Mouse (Mus musculus): ENCODE results near the gene Tpm1. TPM values are rescaled to one million over a fixed set of nuclear protein-coding genes. Genes with fewer than 3 reads are reported as not detected.

The Tpm1 gene
- polyA plus RNA-seq, 1 experiment from 2014 or later, result 695 TPM

DNA sequence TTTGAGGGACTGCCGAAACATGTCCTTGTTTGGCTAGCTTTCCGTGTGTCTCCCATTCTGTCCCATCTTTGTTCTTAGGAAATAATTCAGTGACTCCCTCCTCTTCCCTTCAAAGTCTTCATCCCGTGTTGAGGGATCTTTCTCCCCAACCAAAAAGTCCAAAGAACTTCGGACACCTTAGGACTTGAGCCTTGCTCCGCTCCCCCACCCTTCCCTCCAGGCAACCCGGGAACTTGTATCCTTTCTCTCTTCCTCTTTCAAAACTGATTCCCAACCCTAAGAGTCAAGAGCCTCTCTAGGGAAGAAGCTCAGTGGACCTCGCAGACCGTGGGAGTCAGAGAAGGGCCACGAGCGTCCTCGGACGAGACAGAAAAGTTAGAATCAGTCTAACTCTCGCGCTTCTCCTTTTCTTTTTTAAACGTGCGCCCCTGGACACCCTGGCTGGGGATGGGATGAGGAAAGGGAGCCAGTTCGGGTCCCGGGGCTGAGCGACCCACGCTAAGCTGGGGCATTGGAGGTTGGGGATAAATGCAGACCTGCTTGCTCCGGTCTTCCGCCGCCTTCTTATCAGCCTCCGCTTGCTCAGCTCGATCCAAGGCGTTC, 622 bp downstream of the Tpm1 start:
- TF ChIP-seq EP300 (IDR thresholded peaks at IDR 0.05) (no peak), CTCF (IDR thresholded peaks at IDR 0.05) (no peak)
- Histone ChIP-seq H3K36me3 (ENCODE audit: insufficient read depth, low read length) (no peaks in the 10 kb centered on the region), H3K4me2 (replicated peaks; ENCODE audit: low read depth, low read length) (peak overlapping the region; percentile 88), H3K27ac (ENCODE audit: low read length) (peak overlapping the region; percentile 89), H3K9me3 (ENCODE audit: low read length) (no peaks in the 10 kb centered on the region), H3K9ac (replicated peaks; ENCODE audit: low read depth) (peak overlapping the region; percentile 69), H3K4me3 (ENCODE audit: low read depth, low read length) (peak overlapping the region; percentile 66), H3K27me3 (replicated peaks; ENCODE audit: insufficient read depth, low read length) (no peaks in the 10 kb centered on the region), H3K4me1 (ENCODE audit: insufficient read depth, low read depth, low read length) (peaks cover 8% of the 10 kb centered on the region; the same call in 1 of the 2 replicates)
- DNase-seq (ENCODE audit: low spot score) (peak; percentile 49), ATAC-seq (no peak)
- WGBS, result under 1% methylated on average over 26 of the region's 26 CpGs

DNA sequence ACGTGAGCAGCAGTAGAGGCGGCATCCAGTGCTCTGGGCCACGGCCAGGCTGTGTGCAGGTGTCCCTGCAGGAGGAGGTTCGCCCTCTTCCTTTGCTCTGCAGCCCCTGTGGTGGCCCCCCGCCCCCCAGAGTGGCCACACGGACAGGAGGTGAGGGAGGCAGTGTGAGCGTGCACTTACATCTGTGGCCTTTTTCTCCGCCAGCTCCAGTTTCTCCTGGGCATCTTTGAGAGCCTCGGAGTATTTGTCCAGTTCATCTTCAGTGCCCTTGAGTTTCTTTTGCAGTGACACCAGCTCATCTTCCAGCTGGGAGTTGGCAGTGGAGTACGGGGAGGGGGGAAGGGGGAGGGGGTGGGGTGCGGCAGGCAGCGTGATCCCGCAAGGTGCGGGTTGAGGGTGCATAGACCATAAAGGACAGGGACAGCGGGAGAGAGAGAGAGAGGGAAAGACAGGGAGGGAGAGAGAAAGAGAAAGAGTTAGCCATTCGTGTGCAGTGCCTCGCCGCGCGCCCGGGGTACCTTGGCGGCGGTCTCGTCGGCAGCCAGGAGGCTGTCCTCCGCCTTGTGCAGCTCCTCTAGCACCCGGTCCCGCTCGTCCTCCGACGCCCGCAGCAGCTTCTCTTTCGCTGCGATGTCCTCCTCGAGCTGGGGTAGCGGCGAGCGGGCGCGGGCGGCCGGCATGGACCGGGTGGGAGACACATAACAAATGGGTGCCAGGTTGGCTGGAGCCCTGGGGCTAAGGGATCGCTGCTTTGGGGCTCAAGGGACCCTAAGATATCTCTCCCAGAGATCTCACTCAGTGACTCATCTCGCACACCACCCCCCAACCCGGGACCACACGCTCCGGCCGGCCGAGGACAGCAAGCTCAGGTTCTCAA, 1.4 kb downstream of the Tpm1 start:
- no peaks in the 10 kb centered on the region for H3K27me3 ChIP-seq (replicated peaks; ENCODE audit: insufficient read depth, low read length)
- H3K9me3 ChIP-seq (ENCODE audit: low read length), result no peaks in the 10 kb centered on the region
- H3K9ac ChIP-seq (replicated peaks; ENCODE audit: low read depth), result peak overlapping the region; percentile 69
- H3K4me3 ChIP-seq (ENCODE audit: low read depth, low read length), result peak overlapping the region; percentile 66
- peak overlapping the region; percentile 89 for H3K27ac ChIP-seq (ENCODE audit: low read length)
- no peaks in the 10 kb centered on the region for H3K36me3 ChIP-seq (ENCODE audit: insufficient read depth, low read length)
- ATAC-seq (no peak), DNase-seq (ENCODE audit: low spot score) (peak; percentile 23)
- WGBS, result 1% methylated on average over 45 of the region's 50 CpGs
- TF ChIP-seq EP300 (IDR thresholded peaks at IDR 0.05) (no peak), CTCF (IDR thresholded peaks at IDR 0.05) (0 out of 2 replicates have a peak, but pooled peaks have one; percentile 2)
- H3K4me1 ChIP-seq (ENCODE audit: insufficient read depth, low read depth, low read length), result peaks cover 8% of the 10 kb centered on the region; the same call in 1 of the 2 replicates
- peak overlapping the region; percentile 88 for H3K4me2 ChIP-seq (replicated peaks; ENCODE audit: low read depth, low read length)

GRCm38 (mm10) chr9:67046881-67047605, 2.2 kb downstream of the Tpm1 start:
- ATAC-seq, result no peak

DNA sequence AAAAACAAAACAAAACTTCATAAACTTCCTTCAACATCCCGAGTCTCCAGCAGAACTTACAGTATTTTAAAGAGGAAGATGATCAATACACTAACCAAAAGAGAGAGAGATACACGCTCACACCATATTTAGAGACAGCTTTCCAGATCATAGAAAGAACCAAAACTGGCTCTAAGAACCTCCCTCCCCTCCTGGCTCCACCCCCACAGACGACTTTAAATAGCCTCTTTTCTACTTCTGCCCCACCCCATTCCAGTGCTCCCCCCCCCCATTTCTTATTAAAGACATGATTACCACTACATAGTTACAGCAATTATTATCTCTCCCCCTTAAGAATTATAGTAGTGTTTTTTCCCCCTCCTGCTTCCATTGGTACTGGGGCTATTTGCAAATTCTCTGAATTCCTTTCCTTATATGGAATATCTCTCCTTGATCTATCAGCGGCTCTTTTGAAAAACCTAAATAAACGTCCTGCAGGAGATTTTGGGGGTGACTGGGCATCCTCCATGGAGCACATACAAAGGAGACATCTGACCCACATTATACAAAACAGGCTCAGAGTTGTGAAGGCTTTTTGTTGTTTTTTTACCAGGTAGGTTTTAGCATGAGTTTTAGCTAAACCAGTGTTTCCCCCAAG, 3.1 kb downstream of the Tpm1 start:
- WGBS, result 14% methylated on average over 5 of the region's 5 CpGs
- H3K9ac ChIP-seq (replicated peaks; ENCODE audit: low read depth), result no peak overlapping the region

More at GRCm38 (mm10) chr9:67046881-67047605, 2.2 kb downstream of the Tpm1 start:
- peak; percentile 64 for DNase-seq (ENCODE audit: low spot score)
- H3K4me2 ChIP-seq (replicated peaks; ENCODE audit: low read depth, low read length), result peak overlapping the region; percentile 88
- no peaks in the 10 kb centered on the region for H3K27me3 ChIP-seq (replicated peaks; ENCODE audit: insufficient read depth, low read length)
- H3K27ac ChIP-seq (ENCODE audit: low read length), result peak overlapping the region; percentile 89; the same call in 1 of the 2 replicates
- WGBS, result 9% methylated on average over 15 of the region's 15 CpGs
- peak overlapping the region; percentile 66 for H3K4me3 ChIP-seq (ENCODE audit: low read depth, low read length)
- H3K9me3 ChIP-seq (ENCODE audit: low read length), result no peaks in the 10 kb centered on the region
- peaks cover 8% of the 10 kb centered on the region; the same call in 1 of the 2 replicates for H3K4me1 ChIP-seq (ENCODE audit: insufficient read depth, low read depth, low read length)
- no peaks in the 10 kb centered on the region for H3K36me3 ChIP-seq (ENCODE audit: insufficient read depth, low read length)
- H3K9ac ChIP-seq (replicated peaks; ENCODE audit: low read depth), result peak overlapping the region; percentile 69
- TF ChIP-seq CTCF (IDR thresholded peaks at IDR 0.05) (peak; percentile 58), EP300 (IDR thresholded peaks at IDR 0.05) (no peak)

DNA sequence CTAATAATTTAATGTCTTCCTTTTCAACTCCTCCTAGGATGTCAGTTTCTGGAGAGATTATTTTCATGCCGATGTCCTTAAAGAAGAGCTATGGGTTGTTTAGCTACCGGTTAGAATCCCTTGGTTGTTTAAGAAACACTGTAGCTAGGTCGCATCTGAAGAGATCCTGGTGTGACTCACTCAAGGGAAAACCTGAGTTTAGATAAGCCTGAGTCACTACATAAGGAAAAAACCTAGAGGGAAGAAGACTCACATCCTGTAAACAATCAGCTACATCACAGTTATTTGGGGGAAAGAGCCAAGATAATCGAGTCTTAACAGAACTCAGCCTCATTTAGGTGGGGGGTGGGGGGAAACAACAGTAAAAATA, 3.9 kb downstream of the Tpm1 start:
- DNase-seq (ENCODE audit: low spot score) (peak; percentile 19), ATAC-seq (no peak)
- 0 out of 2 replicates have a peak overlapping the region, but pooled peaks have one; percentile 0 for H3K4me2 ChIP-seq (replicated peaks; ENCODE audit: low read depth, low read length)
- no peak overlapping the region for H3K9ac ChIP-seq (replicated peaks; ENCODE audit: low read depth)
- H3K27ac ChIP-seq (ENCODE audit: low read length), result no peak overlapping the region
- H3K27me3 ChIP-seq (replicated peaks; ENCODE audit: insufficient read depth, low read length), result no peaks in the 10 kb centered on the region
- no peak overlapping the region for H3K4me3 ChIP-seq (ENCODE audit: low read depth, low read length)
- TF ChIP-seq EP300 (IDR thresholded peaks at IDR 0.05) (no peak), CTCF (IDR thresholded peaks at IDR 0.05) (no peak)
- H3K9me3 ChIP-seq (ENCODE audit: low read length), result no peaks in the 10 kb centered on the region
- WGBS, result 17% methylated on average over 4 of the region's 4 CpGs
- peaks cover 25% of the 10 kb centered on the region; the same call in 1 of the 2 replicates for H3K4me1 ChIP-seq (ENCODE audit: insufficient read depth, low read depth, low read length)
- H3K36me3 ChIP-seq (ENCODE audit: insufficient read depth, low read length), result no peaks in the 10 kb centered on the region

More for the DNA sequence above, 3.1 kb downstream of the Tpm1 start:
- H3K4me1 ChIP-seq (ENCODE audit: insufficient read depth, low read depth, low read length), result peaks cover 17% of the 10 kb centered on the region; the same call in 1 of the 2 replicates
- peak overlapping the region; percentile 88 for H3K4me2 ChIP-seq (replicated peaks; ENCODE audit: low read depth, low read length)
- ATAC-seq, result no peak
- H3K27ac ChIP-seq (ENCODE audit: low read length), result no peak overlapping the region; the same call in 1 of the 2 replicates
- DNase-seq (ENCODE audit: low spot score), result peak; percentile 65
- H3K27me3 ChIP-seq (replicated peaks; ENCODE audit: insufficient read depth, low read length), result no peaks in the 10 kb centered on the region
- H3K36me3 ChIP-seq (ENCODE audit: insufficient read depth, low read length), result no peaks in the 10 kb centered on the region
- no peaks in the 10 kb centered on the region for H3K9me3 ChIP-seq (ENCODE audit: low read length)
- TF ChIP-seq EP300 (IDR thresholded peaks at IDR 0.05) (no peak), CTCF (IDR thresholded peaks at IDR 0.05) (no peak)
- peak overlapping the region; percentile 66; the same call in 1 of the 2 replicates for H3K4me3 ChIP-seq (ENCODE audit: low read depth, low read length)
